Mouse (Mus musculus) heart, postnatal 0 days (tissue): ENCODE data around the gene 6030408B16Rik.

Experiments
- CTCF ChIP-seq: IDR thresholded peaks from 2 replicates; pipeline ENCODE4 v1.5.1; 2016; ENCODE audit warnings: antibody characterized with exemption, control low read depth, low read depth
- EP300 ChIP-seq: IDR thresholded peaks from 2 replicates; pipeline ENCODE4 v1.6.1; 2016; ENCODE audit warnings: antibody characterized with exemption, low read depth

DNA sequence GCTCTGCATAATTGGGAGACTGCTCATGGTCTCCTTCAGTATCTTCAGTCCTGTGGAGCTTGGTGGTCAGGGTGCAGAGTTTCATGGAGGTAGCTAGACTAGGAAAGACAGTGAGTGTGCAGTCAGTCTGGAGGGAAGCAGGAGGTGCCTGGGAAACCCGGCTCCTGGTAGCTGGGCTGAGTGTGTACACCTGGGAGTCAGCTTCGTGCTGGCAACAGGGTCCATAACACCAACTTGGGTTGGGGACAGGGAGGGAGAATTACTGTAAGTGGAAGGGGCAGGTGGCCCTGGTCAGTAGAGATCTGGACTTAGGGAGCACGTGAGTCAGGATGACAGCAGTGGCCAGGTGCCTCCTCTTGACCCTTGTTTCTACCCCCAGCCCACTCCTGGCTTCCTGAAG is 33.1 kb upstream of the 6030408B16Rik start:
- TF ChIP-seq CTCF, result no peak
- TF ChIP-seq EP300, result no peak
